Mouse (Mus musculus): ENCODE results near the gene Insr. TPM values are rescaled to one million over a fixed set of nuclear protein-coding genes. Genes with fewer than 3 reads are reported as not detected.

The Insr gene
- total and polyA plus RNA-seq, 2 experiments from 2014 or later: 36.9 to 39.5 TPM

GRCm38 (mm10) chr8:3285824-3286223 lies 6.4 kb upstream of the Insr start:
- ATAC-seq (no peak), DNase-seq (no peak)
- H3K4me3 ChIP-seq (ENCODE audit: low read depth, low read length): no peak overlapping the region
- no peaks in the 10 kb centered on the region for H3K9me3 ChIP-seq (ENCODE audit: low read length)
- no peaks in the 10 kb centered on the region for H3K36me3 ChIP-seq (ENCODE audit: insufficient read depth)
- no peak for TF ChIP-seq CTCF (IDR thresholded peaks at IDR 0.05; ENCODE audit: low read depth)
- no peak overlapping the region for H3K4me2 ChIP-seq (ENCODE audit: low read depth)
- no peak overlapping the region for H3K27ac ChIP-seq (ENCODE audit: low read depth, low read length)
- H3K27me3 ChIP-seq (ENCODE audit: insufficient read depth, low read length): no peaks in the 10 kb centered on the region
- H3K4me1 ChIP-seq (ENCODE audit: insufficient read depth): no peaks in the 10 kb centered on the region
- no peak overlapping the region for H3K9ac ChIP-seq
- WGBS: 40% methylated on average over 2 of the region's 2 CpGs

- TF ChIP-seq CTCF (IDR thresholded peaks at IDR 0.05; ENCODE audit: low read depth): no peak
- Histone ChIP-seq H3K4me3 (ENCODE audit: low read depth, low read length) (no peak overlapping the region), H3K4me2 (ENCODE audit: low read depth) (no peak overlapping the region), H3K27me3 (ENCODE audit: insufficient read depth, low read length) (no peaks in the 10 kb centered on the region), H3K27ac (ENCODE audit: low read depth, low read length) (no peak overlapping the region), H3K36me3 (ENCODE audit: insufficient read depth) (no peaks in the 10 kb centered on the region), H3K9me3 (ENCODE audit: low read length) (no peaks in the 10 kb centered on the region), H3K9ac (no peak overlapping the region), H3K4me1 (ENCODE audit: insufficient read depth) (0 out of 2 replicates have a peak, but pooled peaks cover 6% of the 10 kb centered on the region)
- DNase-seq (no peak), ATAC-seq (no peak)
- 74% methylated on average over 4 of the region's 4 CpGs for WGBS
Measured at GRCm38 (mm10) chr8:3284656-3285055, 5.2 kb upstream of the Insr start.

- no peak for TF ChIP-seq CTCF (IDR thresholded peaks at IDR 0.05; ENCODE audit: low read depth)
Measured at GRCm38 (mm10) chr8:3281296-3281695, 1.9 kb upstream of the Insr start.

GRCm38 (mm10) chr8:3280266-3280910 lies 971 bp upstream of the Insr start:
- Histone ChIP-seq H3K9ac (no peak overlapping the region), H3K4me2 (ENCODE audit: low read depth) (peak overlapping the region; percentile 82), H3K9me3 (ENCODE audit: low read length) (no peaks in the 10 kb centered on the region), H3K27ac (ENCODE audit: low read depth, low read length) (no peak overlapping the region), H3K36me3 (ENCODE audit: insufficient read depth) (no peaks in the 10 kb centered on the region; the same call in 1 of the 2 replicates), H3K27me3 (ENCODE audit: insufficient read depth, low read length) (no peaks in the 10 kb centered on the region), H3K4me3 (ENCODE audit: low read depth, low read length) (peak overlapping the region; percentile 95; the same call in 1 of the 2 replicates), H3K4me1 (ENCODE audit: insufficient read depth) (peaks cover 26% of the 10 kb centered on the region)
- DNase-seq (peak; percentile 17), ATAC-seq (no peak)
- TF ChIP-seq CTCF (IDR thresholded peaks at IDR 0.05; ENCODE audit: low read depth): peak; percentile 55
- 42% methylated on average over 11 of the region's 11 CpGs for WGBS

More at GRCm38 (mm10) chr8:3281296-3281695, 1.9 kb upstream of the Insr start:
- DNase-seq: no peak
- H3K4me3 ChIP-seq (ENCODE audit: low read depth, low read length): no peak overlapping the region
- WGBS: 82% methylated on average over 3 of the region's 3 CpGs
- H3K9ac ChIP-seq: no peak overlapping the region
- no peaks in the 10 kb centered on the region for H3K9me3 ChIP-seq (ENCODE audit: low read length)
- ATAC-seq: no peak
- H3K4me1 ChIP-seq (ENCODE audit: insufficient read depth): peaks cover 25% of the 10 kb centered on the region
- H3K27me3 ChIP-seq (ENCODE audit: insufficient read depth, low read length): no peaks in the 10 kb centered on the region
- H3K4me2 ChIP-seq (ENCODE audit: low read depth): no peak overlapping the region
- no peak overlapping the region for H3K27ac ChIP-seq (ENCODE audit: low read depth, low read length)
- no peaks in the 10 kb centered on the region; the same call in 1 of the 2 replicates for H3K36me3 ChIP-seq (ENCODE audit: insufficient read depth)

- Histone ChIP-seq H3K4me3 (ENCODE audit: low read depth, low read length) (peak overlapping the region; percentile 95), H3K9ac (peak overlapping the region; percentile 96), H3K4me2 (ENCODE audit: low read depth) (peak overlapping the region; percentile 82), H3K36me3 (ENCODE audit: insufficient read depth) (no peaks in the 10 kb centered on the region; the same call in 1 of the 2 replicates), H3K9me3 (ENCODE audit: low read length) (no peaks in the 10 kb centered on the region), H3K27ac (ENCODE audit: low read depth, low read length) (no peak overlapping the region), H3K4me1 (ENCODE audit: insufficient read depth) (peaks cover 26% of the 10 kb centered on the region), H3K27me3 (ENCODE audit: insufficient read depth, low read length) (no peaks in the 10 kb centered on the region)
- 1% methylated on average over 18 of the region's 18 CpGs for WGBS
- no peak for TF ChIP-seq CTCF (IDR thresholded peaks at IDR 0.05; ENCODE audit: low read depth)
- no peak for DNase-seq
- no peak for ATAC-seq
Measured at GRCm38 (mm10) chr8:3279721-3280077, 282 bp upstream of the Insr start.

DNA sequence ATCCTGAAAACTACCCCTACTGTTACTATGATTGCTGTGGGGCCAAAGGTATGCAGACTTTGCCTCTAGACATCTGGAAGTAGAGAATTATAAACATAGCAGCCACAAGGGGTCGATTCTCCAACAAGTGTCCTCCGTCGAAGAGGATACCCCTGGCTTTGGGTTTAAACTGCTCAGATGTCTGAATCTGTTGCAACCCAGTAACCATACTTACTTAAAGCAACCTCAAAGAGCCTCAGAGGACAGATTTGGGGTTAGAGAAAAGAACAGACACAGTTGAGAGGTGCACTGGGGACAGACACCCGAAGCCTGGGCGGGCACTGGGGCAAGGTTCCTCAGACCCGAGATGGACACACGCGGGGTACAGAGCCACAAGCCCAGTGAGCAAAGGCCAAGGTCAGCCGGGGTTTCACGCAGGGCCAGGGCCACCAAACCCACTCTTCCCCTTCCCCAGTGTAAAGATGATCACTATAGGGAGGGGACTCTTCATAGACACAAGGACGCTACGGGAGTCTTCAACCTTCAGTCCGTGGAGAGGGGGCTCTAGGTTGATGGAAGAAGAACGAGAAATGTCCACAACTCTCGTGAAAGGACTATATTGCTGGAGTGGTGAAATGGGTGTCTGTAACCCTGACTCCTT lies 1.1 kb downstream of the Insr start:
- WGBS: 40% methylated on average over 15 of the region's 15 CpGs
- Histone ChIP-seq H3K4me2 (ENCODE audit: low read depth) (peak overlapping the region; percentile 82), H3K27ac (ENCODE audit: low read depth, low read length) (peak overlapping the region; percentile 81; the same call in 1 of the 2 replicates), H3K4me3 (ENCODE audit: low read depth, low read length) (peak overlapping the region; percentile 95), H3K27me3 (ENCODE audit: insufficient read depth, low read length) (no peaks in the 10 kb centered on the region), H3K4me1 (ENCODE audit: insufficient read depth) (peaks cover 26% of the 10 kb centered on the region), H3K36me3 (ENCODE audit: insufficient read depth) (no peaks in the 10 kb centered on the region; the same call in 1 of the 2 replicates), H3K9ac (peak overlapping the region; percentile 96), H3K9me3 (ENCODE audit: low read length) (no peaks in the 10 kb centered on the region)
- TF ChIP-seq CTCF (IDR thresholded peaks at IDR 0.05; ENCODE audit: low read depth): no peak; the same call in 1 of the 2 replicates
- DNase-seq: peak; percentile 4
- ATAC-seq: no peak; the same call in 1 of the 2 replicates

GRCm38 (mm10) chr8:3277266-3277665 lies 2.2 kb downstream of the Insr start:
- H3K9me3 ChIP-seq (ENCODE audit: low read length): no peaks in the 10 kb centered on the region
- peaks cover 26% of the 10 kb centered on the region for H3K4me1 ChIP-seq (ENCODE audit: insufficient read depth)
- peak overlapping the region; percentile 82 for H3K4me2 ChIP-seq (ENCODE audit: low read depth)
- no peak for ATAC-seq
- no peak for DNase-seq
- H3K27me3 ChIP-seq (ENCODE audit: insufficient read depth, low read length): no peaks in the 10 kb centered on the region
- no peak overlapping the region for H3K27ac ChIP-seq (ENCODE audit: low read depth, low read length)
- 96% methylated on average over 9 of the region's 9 CpGs for WGBS
- H3K36me3 ChIP-seq (ENCODE audit: insufficient read depth): no peaks in the 10 kb centered on the region; the same call in 1 of the 2 replicates
- H3K9ac ChIP-seq: no peak overlapping the region
- no peak overlapping the region for H3K4me3 ChIP-seq (ENCODE audit: low read depth, low read length)
- no peak for TF ChIP-seq CTCF (IDR thresholded peaks at IDR 0.05; ENCODE audit: low read depth)
